Mouse (Mus musculus): Measurements from ENCODE around the gene Kpnb1. TPM values are rescaled to one million over a fixed set of nuclear protein-coding genes. Genes with fewer than 3 reads are reported as not detected.

The Kpnb1 gene
- polyA plus RNA-seq (2017; shearing (Covaris generic)): 31.9 TPM

GRCm38 (mm10) chr11:97187764-97188642 is at the start of gene Kpnb1:
TSS of gene Kpnb1 (minus strand) at chr11:97187881.

DNA sequence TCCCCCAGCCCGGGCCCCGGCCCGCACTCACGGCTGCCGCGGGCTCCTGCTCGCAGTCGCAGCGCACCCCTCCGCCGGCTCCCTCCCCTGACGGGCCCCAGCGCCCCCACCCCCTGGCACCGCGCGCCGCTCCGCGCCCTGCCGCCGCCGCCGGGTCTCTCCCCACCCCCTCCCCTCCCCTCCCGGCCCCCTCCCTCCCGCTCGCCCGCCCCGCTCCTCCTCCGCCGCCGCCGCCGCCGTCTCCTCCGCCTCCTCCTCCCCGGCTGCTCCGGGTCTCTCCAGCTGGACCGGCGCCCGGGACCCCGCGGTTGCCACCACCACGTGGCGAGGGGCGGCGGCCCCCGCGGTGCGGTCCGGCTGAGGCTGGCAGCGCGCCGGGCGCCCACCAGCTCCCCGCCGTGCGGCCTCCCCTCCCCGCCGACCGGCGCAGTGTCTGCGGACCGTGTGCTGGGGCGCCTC is 36.3 kb downstream of the Kpnb1 start, which contains the start of gene Tbkbp1:
TSS of gene Tbkbp1 (minus strand) at position 153 of the 459 bp plus-strand sequence.

GRCm38 (mm10) chr11:97114671-97115601 is 72.7 kb downstream of the Kpnb1 start, which contains the start of gene Tbx21:
TSS of gene Tbx21 (minus strand) at chr11:97115331.

Other genes starting within 250 kb of the Kpnb1 start
- gene Pnpo, start 243.9 kb downstream of the Kpnb1 start, polyA plus RNA-seq (2017; shearing (Covaris generic)): 44.9 TPM
- gene Sp2, start 204.9 kb downstream of the Kpnb1 start, polyA plus RNA-seq (2017; shearing (Covaris generic)): 71.0 TPM
- 10.6 TPM for gene Sp6, start 174.5 kb downstream of the Kpnb1 start, polyA plus RNA-seq (2017; shearing (Covaris generic))
- 17.7 TPM for gene Scrn2, start 157.9 kb downstream of the Kpnb1 start, polyA plus RNA-seq (2017; shearing (Covaris generic))
- gene Lrrc46, start 146.5 kb downstream of the Kpnb1 start, polyA plus RNA-seq (2017; shearing (Covaris generic)): not detected
- gene Mrpl10, start 146.3 kb downstream of the Kpnb1 start, polyA plus RNA-seq (2017; shearing (Covaris generic)): 82.0 TPM
- gene Osbpl7, start 137.3 kb downstream of the Kpnb1 start, polyA plus RNA-seq (2017; shearing (Covaris generic)): 33.8 TPM
- gene Tbx21, start 72.5 kb downstream of the Kpnb1 start, polyA plus RNA-seq (2017; shearing (Covaris generic)): 10.0 TPM
- gene Tbkbp1, start 36.4 kb downstream of the Kpnb1 start, polyA plus RNA-seq (2017; shearing (Covaris generic)): not detected
- 30.7 TPM for gene Npepps, start 92.8 kb upstream of the Kpnb1 start, polyA plus RNA-seq (2017; shearing (Covaris generic))
- gene Mrpl45, start 127.8 kb upstream of the Kpnb1 start, polyA plus RNA-seq (2017; shearing (Covaris generic)): 30.5 TPM
- 0.22 TPM for gene Gpr179, start 164.2 kb upstream of the Kpnb1 start, polyA plus RNA-seq (2017; shearing (Covaris generic))
- 1.1 TPM for gene Socs7, start 174.7 kb upstream of the Kpnb1 start, polyA plus RNA-seq (2017; shearing (Covaris generic))
- gene Arhgap23, start 227.7 kb upstream of the Kpnb1 start, polyA plus RNA-seq (2017; shearing (Covaris generic)): not detected